Mouse (Mus musculus) ES-E14 (cell line): ENCODE results near the gene Ank2. TPM values are rescaled to one million over a fixed set of nuclear protein-coding genes. Genes with fewer than 3 reads are reported as not detected.

Experiments
- DNase-seq: peaks from one replicate; pipeline ENCODE4 v3.0.0-alpha.2; 2013; ENCODE audit warnings: low read depth, low spot score
- H3K27ac ChIP-seq: 2 replicates; pipeline ENCODE4 v1.5.1; 2012; ENCODE audit warnings: low read depth, mild to moderate bottlenecking, low read length, moderate library complexity, mixed read lengths; ENCODE audit not compliant: poor library complexity, insufficient read depth, severe bottlenecking
- H3K36me3 ChIP-seq: 2 replicates; pipeline ENCODE4 v1.6.1; 2012; ENCODE audit warnings: mild to moderate bottlenecking, low read length, moderate library complexity, mixed read lengths; ENCODE audit not compliant: control insufficient read depth, poor library complexity, insufficient read depth, severe bottlenecking
- H3K4me1 ChIP-seq, 2 experiments: fragments of 150-350 bp in 1 of 2; sonication (generic) in 1 of 2; 2 replicates each; pipeline ENCODE4 v1.6.1; 2012; ENCODE audit warnings: low read length in 2 of 2, mild to moderate bottlenecking in 1 of 2, mixed read lengths in 1 of 2; ENCODE audit not compliant: control insufficient read depth in 2 of 2, insufficient read depth in 2 of 2, poor library complexity in 1 of 2
- H3K4me3 ChIP-seq, 2 experiments: fragments of 150-350 bp in 1 of 2; sonication (generic) in 1 of 2; 2 replicates each; pipeline ENCODE4 v1.5.1; 2012; ENCODE audit warnings: low read length in 2 of 2, low read depth in 1 of 2, mild to moderate bottlenecking in 1 of 2, mixed read lengths in 1 of 2; ENCODE audit not compliant: insufficient read depth in 1 of 2, poor library complexity in 1 of 2, severe bottlenecking in 1 of 2
- H3K9ac ChIP-seq: 2 replicates; pipeline ENCODE4 v1.6.1; 2012; ENCODE audit warnings: low read depth, mild to moderate bottlenecking, low read length, mixed read lengths; ENCODE audit not compliant: poor library complexity, insufficient read depth, severe bottlenecking
- H3K9me3 ChIP-seq: fragments of 150-350 bp; sonication (generic); 2 replicates; pipeline ENCODE4 v1.6.1; 2012; ENCODE audit warnings: low read depth, mild to moderate bottlenecking, low read length; ENCODE audit not compliant: control insufficient read depth, insufficient read depth
- CHD2 ChIP-seq: IDR thresholded peaks from 2 replicates; pipeline ENCODE4 v1.6.1; 2014; ENCODE audit warnings: mild to moderate bottlenecking, low read depth, low read length, inconsistent platforms
- HCFC1 ChIP-seq: IDR thresholded peaks from 2 replicates; pipeline ENCODE4 v1.6.1; 2012; ENCODE audit warnings: low read length, inconsistent platforms, borderline replicate concordance; ENCODE audit not compliant: insufficient read depth
- MAFK ChIP-seq: IDR thresholded peaks from 2 replicates; pipeline ENCODE4 v1.6.1; 2014; ENCODE audit warnings: mild to moderate bottlenecking, low read depth, low read length, inconsistent platforms; ENCODE audit not compliant: insufficient read depth
- ZC3H11A ChIP-seq: IDR thresholded peaks from 2 replicates; pipeline ENCODE4 v1.6.1; 2012; ENCODE audit warnings: low read depth, mild to moderate bottlenecking, inconsistent platforms, low read length, borderline replicate concordance
- ZNF384 ChIP-seq: IDR thresholded peaks from 2 replicates; pipeline ENCODE4 v1.6.1; 2012; ENCODE audit warnings: low read depth, low read length, inconsistent platforms
- in situ Hi-C, 2 experiments: fragments of 600-800 bp; cut with MboI; formaldehyde crosslinking; loops; one replicate each; pipeline ENCODE4 v1.15.1; 2025; ENCODE audit warnings: low sequenced_read_pairs in 2 of 2, inconsistent platforms in 1 of 2; ENCODE audit not compliant: unreplicated experiment in 2 of 2
- total RNA-seq: library from RNA; depleted of rRNA; stranded (reverse); fragments of 300-350 nt; gene quantifications from 2 replicates; pipeline ENCODE4 v1.2.3, GENCODE M21; 2012

Gene Ank2
- total RNA-seq, 1 experiment, result 15.2 TPM

GRCm38 (mm10) chr3:127172697-127173096, 326.5 kb downstream of the Ank2 start:
- Histone ChIP-seq H3K9ac (no peak overlapping the region), H3K4me3 (no peak overlapping the region), H3K4me1 (no peaks in the 10 kb centered on the region), H3K36me3 (no peaks in the 10 kb centered on the region), H3K9me3 (no peaks in the 10 kb centered on the region), H3K27ac (no peak overlapping the region)
- in situ Hi-C loops, result no loop called here
- TF ChIP-seq CHD2 (no peak), ZNF384 (no peak), MAFK (no peak), HCFC1 (no peak), ZC3H11A (no peak)
- DNase-seq, result no peak

GRCm38 (mm10) chr3:127170246-127170645, 328.9 kb downstream of the Ank2 start:
- Histone ChIP-seq H3K4me1 (no peaks in the 10 kb centered on the region), H3K27ac (no peak overlapping the region), H3K36me3 (no peaks in the 10 kb centered on the region), H3K9me3 (no peaks in the 10 kb centered on the region), H3K4me3 (no peak overlapping the region), H3K9ac (no peak overlapping the region)
- TF ChIP-seq MAFK (no peak), ZNF384 (no peak), ZC3H11A (no peak), HCFC1 (no peak), CHD2 (no peak)
- no peak for DNase-seq
- in situ Hi-C loops, result no loop called here

- H3K4me1 ChIP-seq, result no peaks in the 10 kb centered on the region
- no peak for TF ChIP-seq ZC3H11A
- no peak for DNase-seq
- in situ Hi-C loops, result no loop called here
- H3K9ac ChIP-seq, result no peak overlapping the region
- H3K36me3 ChIP-seq, result no peaks in the 10 kb centered on the region
- H3K9me3 ChIP-seq, result no peaks in the 10 kb centered on the region
- H3K4me3 ChIP-seq, result no peak overlapping the region
- H3K27ac ChIP-seq, result no peak overlapping the region
Measured at GRCm38 (mm10) chr3:127169114-127169513, 330.0 kb downstream of the Ank2 start.

- in situ Hi-C loops, result no loop called here
Measured at GRCm38 (mm10) chr3:127163749-127164148, 335.4 kb downstream of the Ank2 start.

GRCm38 (mm10) chr3:127161998-127162712, 337.0 kb downstream of the Ank2 start:
- H3K36me3 ChIP-seq, result no peaks in the 10 kb centered on the region

More at GRCm38 (mm10) chr3:127163749-127164148, 335.4 kb downstream of the Ank2 start:
- no peaks in the 10 kb centered on the region for H3K36me3 ChIP-seq
- DNase-seq, result no peak
- no peak overlapping the region for H3K27ac ChIP-seq
- TF ChIP-seq ZNF384, result no peak
- TF ChIP-seq HCFC1, result no peak
- no peak for TF ChIP-seq MAFK
- no peak for TF ChIP-seq CHD2
- no peak for TF ChIP-seq ZC3H11A
- no peak overlapping the region for H3K4me3 ChIP-seq
- no peak overlapping the region for H3K9ac ChIP-seq
- H3K9me3 ChIP-seq, result no peaks in the 10 kb centered on the region
- no peaks in the 10 kb centered on the region for H3K4me1 ChIP-seq

More at GRCm38 (mm10) chr3:127161998-127162712, 337.0 kb downstream of the Ank2 start:
- no peaks in the 10 kb centered on the region for H3K4me1 ChIP-seq
- TF ChIP-seq ZNF384 (no peak), HCFC1 (no peak), MAFK (no peak), CHD2 (no peak), ZC3H11A (no peak)
- H3K9ac ChIP-seq, result 0 out of 2 replicates have a peak overlapping the region, but pooled peaks have one; percentile 44
- H3K4me3 ChIP-seq, result peak overlapping the region; percentile 68
- in situ Hi-C loops, result no loop called here
- DNase-seq, result no peak
- no peaks in the 10 kb centered on the region for H3K9me3 ChIP-seq
- H3K27ac ChIP-seq, result no peak overlapping the region
